Mouse (Mus musculus): ENCODE data around the gene Clec9a.

DNA sequence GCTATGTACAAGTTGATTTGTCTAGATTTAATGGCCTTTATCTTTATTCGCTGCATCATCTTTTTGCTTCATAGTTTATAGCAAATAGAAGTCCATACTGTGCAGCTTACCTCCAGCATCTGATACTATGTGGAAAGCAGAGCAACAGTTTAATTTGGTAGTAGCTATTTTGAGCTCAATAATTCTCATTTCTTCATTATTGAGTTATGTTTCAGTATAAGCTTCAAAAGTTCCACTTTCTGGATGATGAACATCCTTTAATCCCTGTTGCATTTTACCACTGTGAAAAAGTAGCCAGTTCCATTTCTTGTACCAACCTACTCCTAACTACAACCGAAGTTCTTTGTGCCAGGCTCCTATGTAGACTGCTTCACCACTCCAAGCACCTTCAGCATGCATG lies at the start of gene Clec9a:
- TF ChIP-seq POLR2A (IDR thresholded peaks at IDR 0.05; ENCODE audit: low read depth, low read length) (no peak), USF1 (IDR thresholded peaks at IDR 0.05; ENCODE audit: low read depth, low read length) (no peak), EP300 (IDR thresholded peaks at IDR 0.05; ENCODE audit: low read length) (no peak), NRF1 (IDR thresholded peaks at IDR 0.05; ENCODE audit: low read depth, low read length) (no peak), MXI1 (IDR thresholded peaks at IDR 0.05; ENCODE audit: low read depth, low read length) (no peak), PAX5 (IDR thresholded peaks at IDR 0.05; ENCODE audit: low read length) (no peak), ZKSCAN1 (IDR thresholded peaks at IDR 0.05; ENCODE audit: borderline replicate concordance, low read depth, low read length) (no peak)
